8 mouse cellular contexts compared by ENCODE assay signal in the genomic region with DNA sequence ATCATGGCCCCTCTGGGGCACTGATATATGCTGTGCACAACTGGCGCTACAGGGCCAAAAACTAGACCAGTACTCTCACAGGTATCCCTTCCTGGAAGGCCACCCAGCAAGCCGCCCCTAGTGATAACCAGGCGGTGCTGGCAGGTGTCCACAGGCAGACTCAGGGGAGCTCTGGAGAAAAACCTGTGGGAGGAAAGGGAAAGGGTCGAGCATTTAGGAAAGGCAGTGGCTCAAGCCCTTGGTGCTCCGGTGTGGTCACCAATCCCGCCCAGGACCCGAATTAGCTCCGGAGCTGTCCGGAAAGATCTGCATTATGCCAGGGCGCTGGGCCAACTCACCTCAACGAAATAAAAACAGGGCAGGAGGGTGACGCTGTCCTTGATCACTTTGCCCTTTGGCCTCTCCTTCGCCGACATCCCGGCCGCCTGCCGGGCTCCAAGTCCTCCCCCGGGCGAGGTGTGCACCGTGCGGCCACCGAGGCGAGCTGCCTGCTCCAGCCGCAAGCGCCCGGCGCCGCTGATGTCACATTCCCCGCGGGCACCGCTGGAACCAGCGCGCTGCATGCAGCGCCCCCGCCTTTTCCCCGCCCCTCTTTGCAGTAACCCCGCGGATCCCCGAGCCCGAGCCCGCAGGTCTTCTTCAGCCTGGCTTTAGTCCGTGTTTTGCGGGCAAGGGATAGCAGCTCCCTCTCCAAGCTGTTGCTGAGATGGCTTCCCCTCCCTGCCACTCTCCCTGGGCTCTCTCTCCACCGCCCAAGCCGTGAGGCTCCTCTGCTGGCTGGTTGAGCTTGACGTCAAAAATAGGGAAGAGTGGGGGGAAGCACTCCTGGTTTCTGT. TPM values are rescaled to one million over a fixed set of nuclear protein-coding genes. Genes with fewer than 3 reads are reported as not detected.
DNase-seq lines count a peak whose midpoint lies in the region; ATAC-seq and TF ChIP-seq lines count a peak whose summit lies in the region.

No protein-coding gene starts in this region.

- H3K4me3 ChIP-seq in embryonic facial prominence, embryonic 10.5 days, result peak overlapping the region; percentile 64
- H3K4me3 ChIP-seq in heart, embryonic 15.5 days, result peak overlapping the region; percentile 59
- H3K4me3 ChIP-seq in liver, embryonic 12.5 days, result peak overlapping the region; percentile 39
- peak overlapping the region; percentile 68 for H3K4me3 ChIP-seq in olfactory bulb, adult 2 months (ENCODE audit: insufficient read depth, low read depth, low read length)

- no peaks in the 10 kb centered on the region for H3K36me3 ChIP-seq in embryonic facial prominence, embryonic 10.5 days (replicated peaks)
- no peaks in the 10 kb centered on the region for H3K36me3 ChIP-seq in heart, embryonic 15.5 days
- H3K36me3 ChIP-seq in liver, embryonic 12.5 days, result no peaks in the 10 kb centered on the region

- peaks cover 27% of the 10 kb centered on the region for H3K27me3 ChIP-seq in embryonic facial prominence, embryonic 10.5 days (replicated peaks; ENCODE audit: low read depth, poor library complexity, severe bottlenecking)
- H3K27me3 ChIP-seq in heart, embryonic 15.5 days, result no peaks in the 10 kb centered on the region
- peaks cover 25% of the 10 kb centered on the region for H3K27me3 ChIP-seq in liver, embryonic 12.5 days (replicated peaks)

- TF ChIP-seq CTCF in olfactory bulb, adult 2 months (IDR thresholded peaks at IDR 0.05; ENCODE audit: insufficient read depth, low read depth, low read length), result no peak

- peaks cover 12% of the 10 kb centered on the region for H3K4me1 ChIP-seq in embryonic facial prominence, embryonic 10.5 days
- H3K4me1 ChIP-seq in heart, embryonic 15.5 days (replicated peaks), result peaks cover 10% of the 10 kb centered on the region
- H3K4me1 ChIP-seq in liver, embryonic 12.5 days, result no peaks in the 10 kb centered on the region
- H3K4me1 ChIP-seq in olfactory bulb, adult 2 months (ENCODE audit: control insufficient read depth, insufficient read depth, low read length), result peaks cover 4% of the 10 kb centered on the region

- TF ChIP-seq POLR2A in olfactory bulb, adult 2 months (IDR thresholded peaks at IDR 0.05; ENCODE audit: insufficient read depth, low read depth, low read length), result peak; percentile 70

- H3K9me3 ChIP-seq in embryonic facial prominence, embryonic 10.5 days, result no peaks in the 10 kb centered on the region
- no peaks in the 10 kb centered on the region for H3K9me3 ChIP-seq in heart, embryonic 15.5 days (replicated peaks)
- H3K9me3 ChIP-seq in liver, embryonic 12.5 days (replicated peaks), result no peaks in the 10 kb centered on the region

- peak; percentile 22 to 60 for DNase-seq in urinary bladder, postnatal 4 days (ENCODE audit: low spot score in 2 of 2)
- DNase-seq in urinary bladder, adult 2 months (ENCODE audit: low spot score), result no peak
- DNase-seq in embryonic facial prominence, embryonic 10.5 days (ENCODE audit: low spot score), result peak; percentile 73
- DNase-seq in kidney, postnatal 14 days, result peak; percentile 64
- DNase-seq in spleen, adult 12 weeks (ENCODE audit: low spot score), result no peak

- peak; percentile 70 for ATAC-seq in heart, embryonic 15.5 days (replicated peaks; ENCODE audit: insufficient number of reproducible peaks, insufficient read depth, low FRiP score, low read depth)
- ATAC-seq in liver, embryonic 12.5 days, result peak; percentile 51; the same call in 1 of the 2 replicates

- 2% methylated on average over 46 of the region's 46 CpGs for WGBS in embryonic facial prominence, embryonic 10.5 days
- under 1% methylated on average over 46 of the region's 46 CpGs for WGBS in heart, embryonic 15.5 days
- WGBS in liver, embryonic 12.5 days (ENCODE audit: insufficient replicate concordance), result 3% methylated on average over 44 of the region's 46 CpGs
- 1% methylated on average over 46 of the region's 46 CpGs for WGBS in olfactory bulb, adult 2 months

- H3K27ac ChIP-seq in embryonic facial prominence, embryonic 10.5 days (replicated peaks), result peak overlapping the region; percentile 57; the same call in 1 of the 2 replicates
- no peak overlapping the region for H3K27ac ChIP-seq in heart, embryonic 15.5 days
- no peak overlapping the region for H3K27ac ChIP-seq in liver, embryonic 12.5 days
- peak overlapping the region; percentile 72 for H3K27ac ChIP-seq in olfactory bulb, adult 2 months (ENCODE audit: insufficient read depth, low read depth, low read length)

- H3K9ac ChIP-seq in heart, embryonic 15.5 days, result peak overlapping the region; percentile 48
- H3K9ac ChIP-seq in liver, embryonic 12.5 days, result 0 out of 2 replicates have a peak overlapping the region, but pooled peaks have one; percentile 12

- H3K4me2 ChIP-seq in heart, embryonic 15.5 days, result peak overlapping the region; percentile 89
- peak overlapping the region; percentile 65 for H3K4me2 ChIP-seq in liver, embryonic 12.5 days

RNA-seq across cellular contexts. Expression of gene Plppr4, which starts 0.8 kb away (rescaled TPM):
- polyA plus RNA-seq in urinary bladder, adult 2 months (2012; rRNA removed), result 0.09 and 0.12 TPM in 2 replicates
- 0.32 TPM in 1 of 2 replicates, not detected in the other for polyA plus RNA-seq in embryonic facial prominence, embryonic 10.5 days (2016; fragmentation: Nextera tagmentation; extraction: Ambion mirVana)
- polyA plus RNA-seq in heart, embryonic 15.5 days (2015; fragmentation: Nextera tagmentation; extraction: Ambion mirVana), result 0.62 and 0.76 TPM in 2 replicates
- 0.06 TPM in 1 of 2 replicates, not detected in the other for polyA plus RNA-seq in liver, embryonic 12.5 days (2016; fragmentation: Nextera tagmentation; extraction: Ambion mirVana)
- 88.7 TPM in 1 of 2 replicates, not detected in the other for polyA plus RNA-seq in olfactory bulb, adult 2 months (2012; ENCODE audit: insufficient read depth, insufficient read length, low replicate concordance, missing spikeins)

Comparison
In these comparisons a context has a peak if more than half of its experiments do, and no peak if none do; other contexts are left out.
1. DNase-seq: peak in urinary bladder, postnatal 4 days (2 of 2), embryonic facial prominence, embryonic 10.5 days (single experiment) and kidney, postnatal 14 days (single experiment); none in urinary bladder, adult 2 months (single experiment) and spleen, adult 12 weeks (single experiment).
2. H3K27ac ChIP-seq: peak in embryonic facial prominence, embryonic 10.5 days (single experiment) and olfactory bulb, adult 2 months (single experiment); none in heart, embryonic 15.5 days (single experiment) and liver, embryonic 12.5 days (single experiment).
3. RNA of gene Plppr4, which starts 0.8 kb away (polyA plus RNA-seq): 88.7 TPM in olfactory bulb, adult 2 months; 0.62 to 0.76 TPM in heart, embryonic 15.5 days, 0.32 TPM in embryonic facial prominence, embryonic 10.5 days, 0.09 to 0.12 TPM in urinary bladder, adult 2 months and 0.06 TPM in liver, embryonic 12.5 days; every median in the first group is over 10 times any median in the second.
4. Peak in every context shown above with its lines, with median percentiles within 50 percentile points of each other: H3K4me3 ChIP-seq.